Mouse (Mus musculus): ENCODE data around the gene Ltb4r1. TPM values are rescaled to one million over a fixed set of nuclear protein-coding genes. Genes with fewer than 3 reads are reported as not detected.
A peak's percentile ranks its signal among the peaks of the same experiment; 100 is the strongest.

Gene Ltb4r1
- polyA plus RNA-seq, 1 experiment from 2014 or later = 0.66 TPM

- Histone ChIP-seq H3K4me3 (ENCODE audit: low read length) (peak overlapping the region; percentile 57), H3K9ac (ENCODE audit: low read length) (peak overlapping the region; percentile 60; the same call in 1 of the 2 replicates), H3K27ac (ENCODE audit: low read length) (no peak overlapping the region), H3K36me3 (ENCODE audit: control insufficient read depth, insufficient read depth) (no peaks in the 10 kb centered on the region), H3K27me3 (ENCODE audit: control insufficient read depth, insufficient read depth, low read length) (peaks cover 31% of the 10 kb centered on the region), H3K4me2 (ENCODE audit: low read depth, low read length) (peak overlapping the region; percentile 77), H3K9me3 (replicated peaks; ENCODE audit: control insufficient read depth, low read length) (no peaks in the 10 kb centered on the region), H3K4me1 (ENCODE audit: control insufficient read depth, insufficient read depth, low read length) (0 out of 2 replicates have a peak, but pooled peaks cover 4% of the 10 kb centered on the region)
- no peak for ATAC-seq (replicated peaks; ENCODE audit: extremely low read depth, insufficient read depth, low FRiP score)
- 28% methylated on average over 11 of the region's 11 CpGs for WGBS
These were observed 22.0 kb downstream of the Ltb4r1 start for GRCm38 (mm10) chr14:55787731-55788130.

- ATAC-seq (replicated peaks; ENCODE audit: extremely low read depth, insufficient read depth, low FRiP score) = peak; percentile 34; the same call in 1 of the 2 replicates
- no peak within 1 kb of the TSS for H3K27ac ChIP-seq (ENCODE audit: low read length)
- peak within 1 kb of the TSS; percentile 77 for H3K4me2 ChIP-seq (ENCODE audit: low read depth, low read length)
- no peaks in the 10 kb centered on the region for H3K36me3 ChIP-seq (ENCODE audit: control insufficient read depth, insufficient read depth)
- no peaks in the 10 kb centered on the region for H3K9me3 ChIP-seq (replicated peaks; ENCODE audit: control insufficient read depth, low read length)
- H3K9ac ChIP-seq (ENCODE audit: low read length) = peak within 1 kb of the TSS; percentile 60
- H3K4me3 ChIP-seq (ENCODE audit: low read length) = peak within 1 kb of the TSS; percentile 57
- H3K4me1 ChIP-seq (ENCODE audit: control insufficient read depth, insufficient read depth, low read length) = 0 out of 2 replicates have a peak, but pooled peaks cover 4% of the 10 kb centered on the region
- WGBS = 4% methylated on average over 40 of the region's 40 CpGs
- peaks cover 28% of the 10 kb centered on the region for H3K27me3 ChIP-seq (ENCODE audit: control insufficient read depth, insufficient read depth, low read length)
These were observed 22.7 kb downstream of the Ltb4r1 start, which contains the start of gene Ripk3 for GRCm38 (mm10) chr14:55788256-55789050. TSS of gene Ripk3 (minus strand) at chr14:55788865.

GRCm38 (mm10) chr14:55793461-55793860, 27.7 kb downstream of the Ltb4r1 start:
- ATAC-seq (replicated peaks; ENCODE audit: extremely low read depth, insufficient read depth, low FRiP score) = no peak
- no peak overlapping the region for H3K27ac ChIP-seq (ENCODE audit: low read length)
- H3K9me3 ChIP-seq (replicated peaks; ENCODE audit: control insufficient read depth, low read length) = no peaks in the 10 kb centered on the region
- no peaks in the 10 kb centered on the region for H3K36me3 ChIP-seq (ENCODE audit: control insufficient read depth, insufficient read depth)
- no peak overlapping the region for H3K4me3 ChIP-seq (ENCODE audit: low read length)
- no peak overlapping the region for H3K9ac ChIP-seq (ENCODE audit: low read length)
- no peaks in the 10 kb centered on the region for H3K4me1 ChIP-seq (ENCODE audit: control insufficient read depth, insufficient read depth, low read length)
- 0 out of 2 replicates have a peak, but pooled peaks cover 3% of the 10 kb centered on the region for H3K27me3 ChIP-seq (ENCODE audit: control insufficient read depth, insufficient read depth, low read length)
- WGBS = 61% methylated on average over 2 of the region's 2 CpGs
- H3K4me2 ChIP-seq (ENCODE audit: low read depth, low read length) = no peak overlapping the region

GRCm38 (mm10) chr14:55793946-55794345, 28.2 kb downstream of the Ltb4r1 start:
- no peak overlapping the region for H3K9ac ChIP-seq (ENCODE audit: low read length)
- 0 out of 2 replicates have a peak, but pooled peaks cover 3% of the 10 kb centered on the region for H3K27me3 ChIP-seq (ENCODE audit: control insufficient read depth, insufficient read depth, low read length)
- no peak overlapping the region for H3K27ac ChIP-seq (ENCODE audit: low read length)
- WGBS = 59% methylated on average over 2 of the region's 2 CpGs
- no peaks in the 10 kb centered on the region for H3K9me3 ChIP-seq (replicated peaks; ENCODE audit: control insufficient read depth, low read length)
- no peak overlapping the region for H3K4me2 ChIP-seq (ENCODE audit: low read depth, low read length)
- H3K36me3 ChIP-seq (ENCODE audit: control insufficient read depth, insufficient read depth) = no peaks in the 10 kb centered on the region
- no peaks in the 10 kb centered on the region for H3K4me1 ChIP-seq (ENCODE audit: control insufficient read depth, insufficient read depth, low read length)
- H3K4me3 ChIP-seq (ENCODE audit: low read length) = no peak overlapping the region
- no peak for ATAC-seq (replicated peaks; ENCODE audit: extremely low read depth, insufficient read depth, low FRiP score)

- Histone ChIP-seq H3K9ac (ENCODE audit: low read length) (no peak overlapping the region), H3K27ac (ENCODE audit: low read length) (peak overlapping the region; percentile 23), H3K36me3 (ENCODE audit: control insufficient read depth, insufficient read depth) (no peaks in the 10 kb centered on the region), H3K27me3 (ENCODE audit: control insufficient read depth, insufficient read depth, low read length) (no peaks in the 10 kb centered on the region), H3K4me1 (ENCODE audit: control insufficient read depth, insufficient read depth, low read length) (no peaks in the 10 kb centered on the region), H3K9me3 (replicated peaks; ENCODE audit: control insufficient read depth, low read length) (no peaks in the 10 kb centered on the region), H3K4me2 (ENCODE audit: low read depth, low read length) (no peak overlapping the region), H3K4me3 (ENCODE audit: low read length) (no peak overlapping the region)
- 0 out of 2 replicates have a peak, but pooled peaks have one; percentile 45 for ATAC-seq (replicated peaks; ENCODE audit: extremely low read depth, insufficient read depth, low FRiP score)
- WGBS = 68% methylated on average over 15 of the region's 15 CpGs
These were observed 29.8 kb downstream of the Ltb4r1 start for GRCm38 (mm10) chr14:55795380-55796163.

GRCm38 (mm10) chr14:55814885-55815284, 49.1 kb downstream of the Ltb4r1 start:
- WGBS = 21% methylated on average over 16 of the region's 16 CpGs
- Histone ChIP-seq H3K4me1 (ENCODE audit: control insufficient read depth, insufficient read depth, low read length) (no peaks in the 10 kb centered on the region), H3K4me2 (ENCODE audit: low read depth, low read length) (peak overlapping the region; percentile 69), H3K9me3 (replicated peaks; ENCODE audit: control insufficient read depth, low read length) (no peaks in the 10 kb centered on the region), H3K27ac (ENCODE audit: low read length) (no peak overlapping the region), H3K4me3 (ENCODE audit: low read length) (peak overlapping the region; percentile 50), H3K27me3 (ENCODE audit: control insufficient read depth, insufficient read depth, low read length) (no peaks in the 10 kb centered on the region), H3K9ac (ENCODE audit: low read length) (peak overlapping the region; percentile 58), H3K36me3 (ENCODE audit: control insufficient read depth, insufficient read depth) (no peaks in the 10 kb centered on the region)
- ATAC-seq (replicated peaks; ENCODE audit: extremely low read depth, insufficient read depth, low FRiP score) = no peak; the same call in 1 of the 2 replicates

GRCm38 (mm10) chr14:55815310-55815751, 49.6 kb downstream of the Ltb4r1 start:
- Histone ChIP-seq H3K4me3 (ENCODE audit: low read length) (peak overlapping the region; percentile 50), H3K36me3 (ENCODE audit: control insufficient read depth, insufficient read depth) (no peaks in the 10 kb centered on the region), H3K9ac (ENCODE audit: low read length) (peak overlapping the region; percentile 58), H3K9me3 (replicated peaks; ENCODE audit: control insufficient read depth, low read length) (no peaks in the 10 kb centered on the region), H3K4me2 (ENCODE audit: low read depth, low read length) (peak overlapping the region; percentile 69), H3K27me3 (ENCODE audit: control insufficient read depth, insufficient read depth, low read length) (no peaks in the 10 kb centered on the region), H3K27ac (ENCODE audit: low read length) (no peak overlapping the region), H3K4me1 (ENCODE audit: control insufficient read depth, insufficient read depth, low read length) (no peaks in the 10 kb centered on the region)
- peak; percentile 69; the same call in 1 of the 2 replicates for ATAC-seq (replicated peaks; ENCODE audit: extremely low read depth, insufficient read depth, low FRiP score)
- 15% methylated on average over 17 of the region's 17 CpGs for WGBS

All from heart, embryonic 16.5 days (tissue).